Mouse (Mus musculus) spleen, adult 18-20 months (tissue): ENCODE measurements around the gene Ermap.

Source experiments
- DNase-seq, 2 experiments: peaks; one replicate each; pipeline ENCODE4 v3.0.0; 2022; ENCODE audit warnings: mixed read lengths in 2 of 2

The Ermap gene

DNA sequence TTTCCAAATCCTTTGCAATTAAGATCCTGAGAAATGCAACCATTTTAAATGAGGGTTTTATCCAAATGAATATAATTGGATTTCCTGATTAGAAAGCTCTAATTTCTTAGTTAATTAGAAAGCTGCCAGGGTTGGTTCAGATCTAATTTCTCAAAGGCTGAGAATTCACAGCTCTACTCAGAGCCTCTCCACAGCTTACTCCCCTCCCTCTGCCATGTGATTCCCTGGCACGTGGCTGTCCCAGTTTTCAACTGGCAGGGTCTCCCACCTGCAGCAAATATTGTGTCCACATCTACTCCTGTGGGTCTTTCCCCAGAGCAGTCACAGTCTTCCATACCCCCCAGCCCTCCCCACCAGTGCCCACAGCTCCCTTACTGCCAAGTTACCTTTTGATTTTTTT, 6.3 kb downstream of the Ermap start:
- no peak for DNase-seq

DNA sequence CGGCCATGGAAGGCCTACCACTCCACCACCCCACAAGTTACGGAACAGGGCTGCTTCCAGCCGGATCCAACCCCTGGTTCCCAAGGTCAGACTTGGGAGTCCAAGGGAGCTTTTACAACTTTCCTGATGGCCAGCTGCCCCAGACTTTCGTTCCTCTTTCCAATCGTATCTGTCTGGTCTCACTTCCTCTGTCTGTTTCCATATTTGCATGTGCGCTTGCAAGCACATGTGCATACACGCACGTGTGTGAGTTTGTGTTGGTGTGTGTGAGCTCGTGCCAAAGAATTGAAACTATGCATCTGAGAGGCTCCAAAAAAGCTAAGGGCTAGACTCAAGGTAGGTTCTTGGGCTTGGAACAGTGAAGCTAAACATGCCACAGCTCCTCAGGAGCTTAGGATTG, 8.4 kb downstream of the Ermap start:
- DNase-seq = peak; percentile 27 to 28

DNA sequence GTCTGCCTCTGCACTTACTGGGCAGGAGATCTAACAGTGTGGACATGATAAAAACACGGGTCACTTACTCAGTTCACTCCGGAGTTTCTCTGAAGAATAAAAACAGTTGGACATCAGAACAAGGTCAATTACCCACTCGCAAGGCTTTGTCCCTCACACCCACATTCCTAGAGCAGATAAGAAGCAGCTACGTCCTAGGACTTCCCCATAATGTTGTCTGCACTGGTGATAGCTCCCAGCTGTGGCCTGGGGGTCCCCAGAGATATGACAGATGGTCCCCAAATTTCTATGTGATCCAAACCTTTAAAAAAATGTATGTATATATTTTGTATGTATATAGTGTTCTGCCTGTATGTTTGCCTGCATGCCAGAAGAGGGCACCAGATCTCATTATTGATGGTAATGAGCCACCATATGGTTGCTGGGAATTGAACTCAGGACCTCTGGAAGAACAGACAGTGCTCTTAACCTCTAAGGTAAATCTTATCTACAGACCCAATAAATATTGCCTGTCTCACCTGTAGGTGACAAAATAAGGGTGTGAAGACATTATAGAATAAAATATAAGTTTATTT, 9.6 kb downstream of the Ermap start:
- DNase-seq = no peak

DNA sequence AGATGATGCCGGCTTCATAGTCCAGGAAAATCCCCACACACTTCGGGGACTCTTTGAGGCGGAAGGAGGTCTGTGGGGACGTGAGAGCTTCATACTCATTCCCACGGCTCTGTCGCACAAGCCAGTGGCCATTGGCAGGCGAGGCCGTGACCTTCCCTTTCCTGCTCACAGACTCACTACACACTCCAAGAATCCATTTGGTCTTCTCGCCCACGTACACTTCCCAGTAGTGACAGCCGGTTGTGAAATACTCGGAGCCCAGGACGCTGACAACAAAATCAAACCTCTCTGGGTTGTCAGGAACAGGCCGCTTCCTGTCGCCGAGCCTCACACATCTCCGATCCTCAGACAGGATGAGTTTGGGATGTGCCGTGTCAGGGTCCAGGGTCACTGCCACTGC, 11.5 kb downstream of the Ermap start:
- no peak for DNase-seq

DNA sequence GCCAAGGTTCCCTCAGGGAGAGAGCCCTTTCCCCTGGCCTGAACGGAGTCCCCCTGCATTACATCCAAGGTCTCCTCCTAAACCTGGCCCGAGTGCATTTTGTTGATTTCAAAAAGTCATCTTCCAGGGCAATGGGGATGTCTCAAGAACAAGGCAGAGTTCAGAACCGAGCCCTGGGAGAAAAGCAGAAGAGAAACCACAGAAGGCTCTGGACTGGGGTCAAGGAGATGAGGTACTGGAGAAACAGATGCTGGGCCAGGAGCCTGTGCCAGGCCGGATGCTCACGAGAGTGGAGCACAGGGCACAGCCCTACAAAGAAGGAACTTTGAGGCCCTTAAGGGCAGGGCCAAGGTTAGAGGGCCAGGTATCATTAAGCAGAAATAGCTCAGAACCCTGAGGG, 12.1 kb downstream of the Ermap start:
- no peak for DNase-seq

DNA sequence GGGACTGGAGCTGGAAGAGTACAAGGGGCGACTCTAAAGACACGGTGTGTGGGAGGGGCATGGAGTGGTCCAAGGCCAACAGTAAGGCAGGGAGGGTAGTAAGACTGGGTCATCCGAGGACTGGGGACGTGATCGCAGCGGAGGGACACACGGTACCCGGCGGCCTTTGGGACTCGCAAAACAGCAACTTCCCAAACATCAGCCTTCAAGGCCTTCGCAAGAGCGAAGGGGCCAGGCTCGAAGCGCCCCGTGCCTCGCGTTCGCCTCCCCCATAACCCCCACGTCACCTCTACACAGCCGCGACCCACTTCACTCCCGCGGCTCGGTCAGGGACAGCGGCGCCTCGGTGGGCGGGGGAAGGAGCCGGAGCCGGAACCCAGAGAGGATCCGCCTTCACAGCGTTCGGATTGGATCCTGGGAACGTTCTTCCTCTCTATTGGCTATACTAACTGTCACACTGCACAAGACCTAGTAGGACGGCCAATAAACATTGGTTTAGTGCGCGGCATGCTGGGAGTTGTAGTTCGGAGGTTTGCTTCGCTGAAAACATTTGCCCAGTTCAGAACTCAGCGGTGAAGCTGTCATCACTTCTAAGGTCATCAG, 15.9 kb downstream of the Ermap start, which contains the start of gene Zfp691:
Zfp691 (minus strand) TSS at position 345 of the 603 bp plus-strand sequence.
- DNase-seq = peak; percentile 86 to 89

DNA sequence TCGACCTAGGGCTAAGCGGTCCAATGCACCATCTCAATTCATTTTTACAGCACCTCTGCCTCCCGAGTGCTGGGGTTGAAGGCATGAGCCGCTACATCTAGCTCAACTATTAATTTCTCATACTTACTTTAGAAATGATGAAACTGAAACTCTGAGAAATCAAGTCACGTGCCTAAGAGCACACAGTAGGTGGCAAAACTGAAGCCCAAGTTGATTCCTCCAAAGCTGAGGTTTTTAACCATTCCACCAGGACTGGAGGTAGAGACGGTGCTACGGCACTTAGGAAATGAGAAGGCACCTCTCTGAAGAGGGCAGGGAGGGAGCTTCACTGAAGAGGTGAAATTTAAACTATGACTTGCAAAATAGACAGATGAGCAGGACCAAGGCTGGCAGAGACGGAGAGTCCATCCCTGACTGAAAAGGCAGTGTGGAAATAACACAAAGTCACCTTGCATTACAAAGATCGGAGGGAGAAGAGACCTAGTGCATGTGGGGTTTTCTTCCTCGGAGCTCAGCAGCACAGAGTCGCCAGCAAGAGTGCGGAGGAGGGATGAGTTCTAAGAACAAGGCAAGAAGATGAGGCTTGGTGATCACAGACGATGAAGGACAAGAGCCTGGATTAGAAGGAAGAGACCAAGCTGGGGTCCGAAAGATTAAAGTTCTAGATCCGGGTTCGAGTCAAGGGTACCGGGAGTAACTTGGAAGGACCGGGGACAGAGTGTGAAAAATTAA, 16.7 kb downstream of the Ermap start:
- peak in 1 of 2 experiments; percentile 21 for DNase-seq

DNA sequence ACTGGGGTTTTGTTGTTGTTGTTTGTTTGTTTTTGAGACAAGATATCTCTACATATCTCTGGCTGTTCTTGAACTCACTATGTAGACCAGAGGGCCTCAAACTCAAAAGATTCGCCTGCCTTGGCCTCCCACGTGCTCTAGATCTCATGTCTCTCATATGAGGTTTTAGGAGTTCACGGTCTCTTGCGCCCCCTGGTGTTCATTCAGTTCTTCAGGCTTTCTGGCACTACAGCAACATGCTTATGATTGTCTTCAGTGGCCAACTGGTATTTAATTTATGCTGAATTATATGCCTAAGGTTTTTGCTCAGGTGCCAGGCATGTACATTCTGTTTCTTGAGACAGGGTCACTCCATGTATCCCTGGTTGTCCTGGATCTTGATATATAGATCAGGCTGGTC, 22.1 kb downstream of the Ermap start:
- peak; percentile 62 to 85 for DNase-seq

DNA sequence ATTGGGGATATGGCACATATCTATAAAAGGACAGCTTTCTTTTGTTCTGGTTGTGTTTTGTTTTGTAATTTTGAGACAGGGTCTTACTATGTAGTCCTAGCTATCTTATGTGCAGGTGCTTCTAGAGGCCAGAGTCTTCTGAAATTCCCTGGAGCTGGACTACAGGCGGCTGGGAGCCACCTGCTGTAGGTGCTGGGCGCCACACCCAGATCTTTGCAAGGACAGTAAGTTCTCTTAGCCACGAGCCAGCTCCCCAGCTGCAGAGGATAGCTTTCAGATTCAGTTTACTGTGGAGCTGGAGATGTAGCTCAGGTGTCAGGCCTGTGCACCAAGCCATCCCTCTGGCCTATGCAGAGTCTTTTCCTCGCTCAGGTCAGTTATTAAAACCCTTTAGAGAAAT, 22.7 kb downstream of the Ermap start:
- no peak for DNase-seq

DNA sequence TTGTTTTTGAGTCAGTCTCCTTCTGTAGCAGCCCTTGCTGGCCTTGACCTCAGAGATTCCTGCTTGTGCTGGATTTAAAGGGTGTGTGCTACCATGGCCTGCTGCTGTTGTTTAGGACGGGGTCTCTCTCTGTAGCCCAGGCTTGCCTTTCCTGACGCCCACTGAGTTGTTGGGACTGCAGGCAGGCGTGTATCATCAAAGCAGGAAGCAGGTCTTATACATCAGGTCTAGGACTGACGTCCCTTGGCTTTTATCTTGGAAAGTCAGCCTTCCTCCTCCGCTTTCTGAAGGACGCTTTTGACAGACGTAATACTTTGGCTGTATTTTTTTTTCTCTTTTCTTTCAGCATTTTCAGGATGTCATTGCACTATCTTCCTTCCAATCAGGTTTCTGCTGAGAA, 23.9 kb downstream of the Ermap start:
- DNase-seq = no peak

DNA sequence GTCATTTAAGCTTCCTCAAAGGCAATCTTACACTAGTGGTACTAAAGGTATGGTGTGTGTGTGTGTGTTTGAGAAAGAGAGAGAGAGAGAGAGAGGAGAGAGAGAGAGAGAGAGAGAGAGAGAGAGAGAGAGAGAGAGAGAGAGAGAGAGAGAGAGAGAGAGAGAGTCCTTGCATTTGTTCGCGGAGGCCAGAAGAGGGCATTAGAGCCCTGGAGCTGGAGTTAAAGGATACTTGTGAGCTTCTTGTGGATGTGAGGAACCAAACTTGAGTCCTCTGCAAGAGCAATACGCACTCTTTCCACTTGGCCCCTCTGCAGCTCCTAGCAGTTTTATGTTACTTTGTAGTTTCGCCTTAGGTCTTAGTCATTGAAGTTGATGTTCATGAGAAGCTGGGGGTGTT, 26.8 kb downstream of the Ermap start:
- DNase-seq = no peak

DNA sequence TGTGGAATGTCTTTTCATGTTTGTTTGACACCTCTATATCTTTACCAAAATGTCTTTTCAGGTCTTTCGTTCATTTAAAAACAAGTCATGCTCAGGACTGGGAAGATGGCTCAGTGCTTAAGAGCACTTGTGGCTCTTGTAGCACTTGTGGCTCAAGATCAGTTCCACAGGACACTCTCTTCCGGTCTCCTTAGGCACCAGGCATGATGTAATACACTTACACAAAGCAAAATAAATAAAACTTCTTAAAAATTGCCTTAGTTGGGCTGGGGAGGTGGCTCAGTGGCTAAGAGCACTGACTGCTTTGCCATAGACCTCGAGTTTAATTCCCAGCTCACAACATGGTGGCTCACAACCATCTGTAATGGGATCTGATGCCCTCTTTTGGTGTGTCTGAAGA, 28.5 kb downstream of the Ermap start:
- no peak for DNase-seq

DNA sequence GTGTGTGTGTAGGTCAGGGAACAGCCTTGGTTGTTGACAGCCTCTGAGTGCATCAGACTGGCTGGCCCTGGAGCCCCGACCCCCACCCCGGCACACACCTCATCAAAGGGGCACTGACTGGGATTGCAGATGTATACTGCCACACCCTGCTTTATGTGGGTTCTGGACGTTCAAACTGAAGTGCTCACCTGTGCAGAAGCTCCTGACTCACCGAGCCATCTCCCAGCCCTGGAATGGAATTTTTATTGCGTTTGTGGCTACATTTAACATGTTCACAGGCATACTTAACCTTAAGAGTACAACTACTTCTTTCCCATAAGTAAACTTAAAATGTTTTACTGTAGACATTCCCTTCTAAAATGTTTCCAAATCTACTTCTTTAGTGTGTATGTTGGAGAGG, 31.9 kb downstream of the Ermap start:
- DNase-seq = no peak

DNA sequence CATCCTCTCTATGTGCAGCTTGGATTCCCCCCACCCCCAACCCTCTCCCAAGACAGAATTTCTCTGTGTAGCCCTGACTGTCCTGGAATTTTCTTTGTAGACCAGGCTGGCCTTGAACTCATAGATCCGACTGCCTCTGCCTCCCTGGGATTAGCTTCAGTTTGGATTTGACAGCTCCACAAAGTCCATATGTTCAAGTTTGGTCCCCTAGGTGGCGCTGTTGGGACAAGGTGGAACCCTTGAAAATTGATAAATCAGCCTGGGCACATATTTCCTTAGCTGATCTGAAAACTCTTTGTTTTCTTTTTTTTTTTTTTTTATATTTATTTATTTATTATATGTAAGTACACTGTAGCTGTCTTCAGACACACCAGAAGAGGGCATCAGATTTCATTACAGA, 32.6 kb downstream of the Ermap start:
- peak in 1 of 2 experiments; percentile 75 for DNase-seq

DNA sequence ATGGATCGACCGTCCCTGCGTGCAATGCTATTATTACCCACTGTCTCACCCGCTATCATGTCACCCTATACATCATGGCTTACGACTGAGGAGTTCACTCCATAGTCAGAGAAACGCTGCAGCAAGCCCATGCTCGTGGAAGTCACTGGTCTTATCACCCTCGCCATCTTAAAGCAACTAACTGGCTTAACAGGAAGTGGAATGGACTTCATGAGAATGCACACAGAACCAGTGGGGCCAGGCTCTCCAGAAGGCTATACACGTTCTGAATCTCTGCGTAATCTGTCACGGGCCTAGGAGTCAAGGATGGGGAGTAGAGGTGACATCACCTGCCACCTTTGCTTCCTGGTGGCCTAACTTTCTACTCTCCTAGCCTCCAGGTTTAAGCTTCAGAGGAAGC, 41.1 kb downstream of the Ermap start:
- DNase-seq = no peak

DNA sequence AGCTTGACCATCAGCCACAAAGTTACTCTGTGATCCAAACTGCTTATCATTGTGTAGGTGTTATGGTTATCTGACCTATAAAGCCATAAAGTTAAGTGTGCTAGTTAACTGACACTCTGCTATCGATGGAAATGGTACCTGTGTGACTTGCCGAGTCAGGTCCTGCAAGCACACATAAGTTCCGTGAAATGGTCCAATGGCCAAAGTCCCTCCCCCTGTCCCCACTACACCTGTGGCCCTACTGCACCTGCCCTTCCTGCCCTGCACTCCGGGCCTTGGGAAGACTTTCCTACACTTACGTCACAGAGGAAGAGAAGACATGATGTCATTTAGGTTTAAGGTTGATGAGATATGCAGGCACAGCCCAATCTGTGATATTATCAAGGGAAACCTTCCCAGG, 42.5 kb downstream of the Ermap start:
- no peak for DNase-seq

DNA sequence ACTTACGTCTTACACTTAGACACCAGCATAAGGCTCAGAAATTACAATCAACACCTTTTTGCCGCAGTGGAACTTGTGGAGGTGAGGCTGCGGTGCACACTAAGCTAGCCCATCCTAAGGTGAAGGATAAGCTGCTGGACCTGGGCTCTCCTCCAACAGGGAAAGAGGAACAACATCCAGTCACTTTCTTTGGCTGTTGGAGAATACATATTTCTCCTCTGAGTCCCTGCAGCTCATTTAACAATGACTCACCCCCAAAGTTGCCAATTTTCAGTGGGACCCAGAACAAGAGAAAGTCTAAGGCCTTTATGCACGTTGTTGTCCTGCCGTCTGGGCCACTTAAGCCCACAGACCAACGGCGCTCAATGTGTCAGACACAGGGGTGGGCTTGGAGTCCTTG, 43.0 kb downstream of the Ermap start:
- DNase-seq = no peak

DNA sequence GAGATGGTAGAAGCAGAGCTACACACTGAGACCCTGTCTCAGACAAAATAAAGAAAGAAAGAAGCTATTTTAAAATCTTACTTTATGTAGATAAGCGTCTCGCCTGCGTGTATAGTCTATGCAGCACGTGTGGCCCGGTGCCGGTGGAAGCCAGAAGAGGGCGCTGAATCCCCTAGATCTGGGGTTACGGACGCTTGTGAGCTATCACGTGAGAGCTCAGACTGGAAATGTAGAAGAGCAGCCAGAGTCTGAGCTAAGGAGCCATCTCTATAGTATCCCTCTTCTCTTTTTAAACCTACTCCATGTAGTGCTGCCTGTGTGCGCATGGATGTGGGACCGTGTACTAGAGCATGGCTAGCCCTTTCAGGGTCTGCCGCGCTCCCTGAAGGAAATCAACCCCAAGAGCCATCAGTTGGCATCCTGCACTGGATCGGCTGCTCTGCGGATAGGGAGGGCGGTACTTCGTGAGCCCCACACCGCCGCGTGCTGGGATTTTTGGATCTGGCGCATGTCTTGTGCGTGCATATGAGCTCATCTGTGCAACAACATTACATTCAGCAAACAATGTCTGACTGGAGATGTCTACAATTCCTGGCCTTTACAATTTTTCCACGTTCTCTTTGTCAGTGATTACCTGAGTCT, 47.5 kb downstream of the Ermap start:
- DNase-seq = no peak

DNA sequence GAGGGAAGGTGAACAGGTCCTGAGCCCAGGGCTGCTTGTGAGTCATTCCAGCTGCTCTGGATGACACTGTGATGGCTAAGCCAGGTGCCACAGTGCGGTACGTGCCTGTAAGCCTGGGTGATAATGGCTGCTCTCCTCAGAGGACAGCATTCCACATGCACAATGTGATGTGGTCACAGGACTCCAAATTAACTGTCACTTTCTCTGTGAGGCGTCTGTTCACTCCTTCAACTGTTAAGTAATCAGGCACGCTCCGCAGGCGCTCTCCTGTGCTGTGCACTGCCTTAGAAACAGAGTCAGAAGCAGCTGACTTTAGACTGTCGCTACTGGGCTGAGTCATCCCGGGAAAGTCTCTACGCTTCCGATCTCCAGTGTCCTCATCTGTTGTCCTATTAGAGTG, 48.6 kb downstream of the Ermap start:
- DNase-seq = no peak

DNA sequence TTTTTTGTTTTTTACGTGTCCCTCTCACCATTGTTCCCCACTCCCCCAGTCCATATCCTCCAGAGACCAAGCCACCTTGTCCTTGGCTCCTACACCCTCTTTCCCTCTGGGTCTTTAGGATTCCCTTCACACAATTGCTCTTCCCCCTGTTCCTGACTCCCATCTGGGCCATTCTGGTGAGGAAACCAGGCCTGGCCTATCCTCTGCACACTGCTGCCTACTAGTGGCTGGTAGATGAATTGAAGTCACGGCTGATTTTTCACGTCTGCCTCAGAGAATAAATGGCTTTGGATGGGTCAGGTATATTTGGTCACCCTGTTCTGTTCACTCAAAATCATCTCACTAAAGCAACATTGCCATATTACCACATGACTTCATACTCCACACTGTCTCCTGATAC, 49.7 kb downstream of the Ermap start:
- peak in 1 of 2 experiments; percentile 58 for DNase-seq

DNA sequence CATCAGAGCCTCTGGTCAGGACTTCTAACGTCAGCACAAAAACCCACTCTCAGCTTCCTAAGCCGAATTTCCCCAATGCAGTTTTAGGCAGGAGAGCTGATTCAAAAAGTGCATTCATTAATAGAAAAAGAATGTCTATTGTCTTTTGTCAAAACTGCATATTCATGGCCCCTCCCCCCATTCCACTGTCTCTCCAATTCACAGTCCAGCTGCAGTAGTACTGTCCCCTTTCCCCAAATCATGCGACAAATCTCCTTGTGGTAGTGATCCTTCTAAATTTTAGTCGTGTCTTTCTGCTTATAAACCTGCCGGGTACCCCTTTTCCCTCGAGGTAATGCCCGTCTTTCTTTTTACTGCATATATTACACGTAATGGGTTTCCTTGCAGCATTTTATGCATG, 51.0 kb downstream of the Ermap start:
- DNase-seq = no peak

DNA sequence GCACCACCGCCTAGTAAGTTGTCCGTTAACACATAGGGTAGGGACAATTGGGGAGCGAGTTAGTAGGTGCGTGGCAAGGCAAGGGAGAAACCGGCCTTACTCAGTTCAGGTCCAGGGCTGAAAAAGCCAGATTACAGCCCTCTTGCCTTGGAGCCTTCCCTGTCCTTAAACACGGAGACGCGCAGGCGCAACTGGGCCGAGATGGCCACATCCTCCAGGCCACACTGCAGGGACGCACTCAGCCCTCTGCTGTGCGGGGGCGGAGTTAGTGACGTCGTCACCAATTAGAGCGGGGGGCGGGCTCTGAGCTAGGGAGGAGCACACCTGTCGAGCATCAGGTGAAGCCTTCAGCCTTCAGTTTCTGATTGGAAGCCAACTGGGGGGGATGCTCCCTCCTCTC, 51.6 kb downstream of the Ermap start:
- no peak for DNase-seq

DNA sequence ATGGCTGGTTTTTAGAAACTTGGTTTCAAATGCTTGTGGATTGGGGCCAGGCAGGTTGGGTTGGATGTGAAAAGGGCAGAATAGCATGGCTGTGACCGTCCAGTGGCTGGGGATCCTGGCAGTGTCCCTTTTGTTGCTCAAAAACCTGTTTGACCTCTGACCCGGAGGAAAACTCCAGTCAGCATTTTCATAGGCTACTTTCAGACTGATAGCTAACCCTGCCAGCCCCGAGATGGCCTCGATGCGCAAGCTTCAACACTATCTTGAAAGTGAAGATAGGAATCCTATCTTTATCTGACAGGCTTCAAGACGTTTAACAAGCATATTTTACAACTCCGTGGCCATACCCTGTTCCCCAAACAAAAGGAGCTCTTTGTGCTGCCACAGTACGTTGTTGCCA, 52.5 kb downstream of the Ermap start:
- DNase-seq = no peak

DNA sequence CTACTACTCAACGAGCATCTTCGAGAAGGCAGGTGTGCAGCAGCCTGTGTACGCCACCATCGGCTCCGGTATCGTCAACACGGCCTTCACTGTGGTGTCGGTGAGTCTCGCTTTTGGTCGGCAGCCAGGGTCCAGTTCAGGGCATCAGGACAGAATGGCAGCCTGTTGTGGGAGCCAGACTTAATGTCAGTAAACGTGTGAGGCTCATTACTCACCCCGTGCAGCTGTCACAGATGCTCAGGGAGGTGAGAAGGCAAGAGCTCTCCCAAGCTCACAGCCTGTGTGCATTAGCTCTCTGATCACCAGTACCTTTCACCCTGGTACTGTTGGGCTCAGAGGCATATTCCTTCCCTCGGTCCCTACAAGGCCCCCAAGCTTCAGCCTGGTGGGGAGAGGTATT, 56.0 kb downstream of the Ermap start:
- no peak for DNase-seq
